Mouse (Mus musculus) limb, embryonic 14.5 days (tissue): ENCODE measurements around the gene Lsamp. TPM values are rescaled to one million over a fixed set of nuclear protein-coding genes. Genes with fewer than 3 reads are reported as not detected.

Experiments
- ATAC-seq: fragments of 200-750 bp; cut with Nextera tagmentation; 2 replicates; pipeline ENCODE4 v1.8.0; 2017; ENCODE audit warnings: low read depth, moderate number of reproducible peaks, moderate TSS enrichment; ENCODE audit not compliant: low FRiP score
- DNase-seq: peaks from one replicate; pipeline ENCODE4 v3.0.0-alpha.2; 2015; ENCODE audit warnings: low spot score
- H3K27ac ChIP-seq: fragments of 300-500 bp; sonication (generic); replicated peaks from 2 replicates; pipeline ENCODE4 v1.5.1; 2014; ENCODE audit warnings: low read depth, mild to moderate bottlenecking, low read length, moderate library complexity, mixed read lengths
- H3K27me3 ChIP-seq: fragments of 300-500 bp; sonication (generic); 2 replicates; pipeline ENCODE4 v1.6.1; 2014; ENCODE audit warnings: low read length, mixed read lengths; ENCODE audit not compliant: control insufficient read depth, insufficient read depth
- H3K36me3 ChIP-seq: fragments of 300-500 bp; sonication (generic); 2 replicates; pipeline ENCODE4 v1.6.1; 2014; ENCODE audit warnings: mild to moderate bottlenecking, low read length, moderate library complexity, mixed read lengths; ENCODE audit not compliant: control insufficient read depth, insufficient read depth
- H3K4me1 ChIP-seq: fragments of 300-500 bp; sonication (generic); 2 replicates; pipeline ENCODE4 v1.6.1; 2014; ENCODE audit warnings: antibody characterized with exemption, low read length, mixed read lengths; ENCODE audit not compliant: control insufficient read depth, insufficient read depth
- H3K4me2 ChIP-seq: fragments of 300-500 bp; sonication (generic); replicated peaks from 2 replicates; pipeline ENCODE4 v1.6.1; 2014; ENCODE audit warnings: low read depth, mild to moderate bottlenecking, low read length, moderate library complexity; ENCODE audit not compliant: severe bottlenecking
- H3K4me3 ChIP-seq: fragments of 300-500 bp; sonication (generic); replicated peaks from 2 replicates; pipeline ENCODE4 v1.5.1; 2014; ENCODE audit warnings: low read length
- H3K9ac ChIP-seq: fragments of 300-500 bp; sonication (generic); 2 replicates; pipeline ENCODE4 v1.6.1; 2014; ENCODE audit warnings: mild to moderate bottlenecking, low read depth, low read length, moderate library complexity; ENCODE audit not compliant: severe bottlenecking
- H3K9me3 ChIP-seq: fragments of 300-500 bp; sonication (generic); 2 replicates; pipeline ENCODE4 v1.6.1; 2016; ENCODE audit warnings: low read length; ENCODE audit not compliant: control insufficient read depth
- POLR2A ChIP-seq: fragments of 200-500 bp; IDR thresholded peaks from 2 replicates; pipeline ENCODE4 v1.8.0; 2012; ENCODE audit warnings: inconsistent platforms, mild to moderate bottlenecking, moderate library complexity, borderline replicate concordance; ENCODE audit not compliant: insufficient read depth, insufficient read length; ENCODE audit errors: extremely low read depth
- WGBS: fragments of 180-500 bp; shearing (Covaris S2); extraction: QIAGEN DNeasy Blood & Tissue Kit; methylation state at CpG from one replicate; pipeline ENCODE4 v1.1.7; 2014; 5-methylcytosine and 5-hydroxymethylcytosine counted together
- polyA plus RNA-seq, 2 experiments: library from polyadenylated mRNA; depleted of rRNA in 1 of 2; stranded (reverse) in 1 of 2; unstranded in 1 of 2; fragments of >200 nt; fragmentation: Nextera tagmentation in 1 of 2; extraction: Ambion mirVana in 1 of 2; gene quantifications; 2 replicates each; pipeline versions ENCODE4 v1.2.1 to v1.2.3; 2012 to 2014

Gene Lsamp
- polyA plus RNA-seq, 2 experiments: 5.3 to 11.8 TPM

- TF ChIP-seq POLR2A: no peak
- ATAC-seq (no peak), DNase-seq (no peak)
- no peaks in the 10 kb centered on the region for H3K4me1 ChIP-seq
- no peaks in the 10 kb centered on the region for H3K9me3 ChIP-seq
- no peak overlapping the region for H3K9ac ChIP-seq
- no peak overlapping the region for H3K4me3 ChIP-seq
- no peak overlapping the region for H3K27ac ChIP-seq
- whole genome bisulfite sequencing: 72% methylated on average over 4 of the region's 4 CpGs
- no peaks in the 10 kb centered on the region for H3K36me3 ChIP-seq
- H3K4me2 ChIP-seq: no peak overlapping the region
- no peaks in the 10 kb centered on the region for H3K27me3 ChIP-seq
Measured at GRCm38 (mm10) chr16:40187987-40188590, 203.9 kb downstream of the Lsamp start.

DNA sequence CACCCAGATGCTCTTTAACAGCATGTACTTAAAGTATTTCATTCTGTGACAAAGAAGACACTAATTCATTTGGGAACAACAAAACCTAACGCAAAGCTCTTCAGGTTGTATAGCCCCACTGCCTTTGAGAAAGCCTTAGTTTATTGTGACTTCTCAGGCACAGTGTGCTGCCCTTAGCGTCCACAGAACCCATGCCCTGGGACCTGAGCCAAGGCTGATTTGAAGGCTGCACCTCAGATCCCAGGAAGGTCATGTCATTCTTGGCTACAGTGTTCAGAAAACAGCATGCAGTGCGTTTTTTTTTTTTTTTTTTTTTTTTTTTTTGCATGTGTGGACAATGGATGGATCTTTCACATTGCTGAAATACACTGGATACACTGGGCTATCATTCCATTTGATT is 210.2 kb downstream of the Lsamp start:
- Histone ChIP-seq H3K27ac (no peak overlapping the region), H3K27me3 (no peaks in the 10 kb centered on the region), H3K9me3 (no peaks in the 10 kb centered on the region), H3K36me3 (no peaks in the 10 kb centered on the region), H3K4me2 (no peak overlapping the region), H3K9ac (no peak overlapping the region), H3K4me3 (no peak overlapping the region), H3K4me1 (no peaks in the 10 kb centered on the region)
- WGBS: 52% methylated on average over 3 of the region's 3 CpGs
- TF ChIP-seq POLR2A: no peak
- ATAC-seq (no peak), DNase-seq (no peak)

DNA sequence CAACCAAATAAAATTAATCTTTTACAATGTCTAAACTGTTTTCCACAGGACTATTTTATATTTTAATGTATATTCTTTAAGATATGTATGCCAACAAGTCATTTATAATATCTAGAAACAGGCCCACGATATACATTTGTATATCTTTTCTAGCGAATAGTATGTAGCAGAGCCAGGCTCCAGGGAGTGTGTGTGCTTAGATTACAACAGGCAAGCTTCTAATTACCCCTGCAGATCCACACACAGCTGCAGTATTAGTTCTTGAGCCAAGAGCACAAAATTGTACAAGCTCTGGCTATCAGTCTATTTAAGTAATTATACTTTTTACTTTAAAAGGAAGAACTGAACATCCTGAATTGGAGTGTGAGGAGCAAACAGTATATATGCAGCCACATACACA is 210.7 kb downstream of the Lsamp start:
- Histone ChIP-seq H3K4me3 (no peak overlapping the region), H3K4me1 (no peaks in the 10 kb centered on the region), H3K4me2 (no peak overlapping the region), H3K9ac (no peak overlapping the region), H3K36me3 (no peaks in the 10 kb centered on the region), H3K9me3 (no peaks in the 10 kb centered on the region), H3K27me3 (no peaks in the 10 kb centered on the region), H3K27ac (no peak overlapping the region)
- DNase-seq (no peak), ATAC-seq (no peak)
- no peak for TF ChIP-seq POLR2A
- 77% methylated on average over 2 of the region's 2 CpGs for WGBS

DNA sequence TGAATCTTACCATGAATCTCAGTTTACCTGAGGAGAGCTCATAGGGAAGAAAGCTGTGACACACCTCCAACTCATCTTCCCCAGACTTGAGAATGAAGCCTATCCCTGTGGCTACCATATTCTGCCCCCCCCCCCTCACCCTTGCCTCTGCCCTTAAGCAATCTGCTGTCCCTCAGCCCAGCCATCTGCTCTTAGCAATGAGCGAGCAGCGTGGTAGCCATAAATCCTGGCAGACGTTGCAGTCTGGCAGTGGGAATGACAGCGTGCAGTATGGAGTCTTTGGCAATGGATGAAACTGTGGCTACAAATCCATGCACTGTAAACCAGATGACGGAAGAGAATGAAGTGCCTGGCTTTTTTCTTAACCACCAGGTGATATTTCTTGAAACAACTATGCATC is 244.5 kb downstream of the Lsamp start:
- Histone ChIP-seq H3K4me3 (no peak overlapping the region), H3K9me3 (no peaks in the 10 kb centered on the region), H3K36me3 (no peaks in the 10 kb centered on the region), H3K27me3 (no peaks in the 10 kb centered on the region), H3K4me2 (no peak overlapping the region), H3K4me1 (no peaks in the 10 kb centered on the region), H3K9ac (no peak overlapping the region), H3K27ac (no peak overlapping the region)
- DNase-seq: no peak
- ATAC-seq: no peak
- 29% methylated on average over 5 of the region's 5 CpGs for WGBS
- TF ChIP-seq POLR2A: no peak

DNA sequence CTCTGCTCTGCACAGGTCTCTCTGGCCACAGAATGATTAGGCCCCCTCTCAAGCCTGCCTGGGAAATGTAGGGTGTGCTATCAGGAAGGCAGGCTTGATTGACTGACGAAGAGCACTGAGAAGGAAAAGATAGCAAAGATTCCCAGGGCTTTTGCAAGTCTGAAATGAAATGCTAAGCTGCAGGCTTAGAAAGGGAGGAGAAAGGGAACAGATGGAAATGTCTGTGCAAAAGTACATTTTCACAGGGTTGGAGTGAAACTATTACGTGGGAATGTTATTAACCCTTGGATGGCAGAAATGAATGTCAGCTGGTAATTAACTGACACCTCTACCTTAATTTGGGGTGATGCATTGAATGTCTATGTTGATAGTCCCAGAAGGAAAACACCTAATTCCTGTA is 248.9 kb downstream of the Lsamp start:
- TF ChIP-seq POLR2A: no peak
- Histone ChIP-seq H3K27ac (no peak overlapping the region), H3K9me3 (no peaks in the 10 kb centered on the region), H3K4me3 (no peak overlapping the region), H3K4me2 (no peak overlapping the region), H3K9ac (no peak overlapping the region), H3K36me3 (no peaks in the 10 kb centered on the region), H3K27me3 (no peaks in the 10 kb centered on the region), H3K4me1 (no peaks in the 10 kb centered on the region)
- 63% methylated on average over 2 of the region's 2 CpGs for WGBS
- no peak for DNase-seq
- ATAC-seq: no peak

- DNase-seq (no peak), ATAC-seq (no peak)
- Histone ChIP-seq H3K9me3 (no peaks in the 10 kb centered on the region), H3K27me3 (no peaks in the 10 kb centered on the region), H3K4me3 (no peak overlapping the region), H3K36me3 (no peaks in the 10 kb centered on the region), H3K4me2 (no peak overlapping the region), H3K27ac (no peak overlapping the region), H3K4me1 (no peaks in the 10 kb centered on the region), H3K9ac (no peak overlapping the region)
- WGBS: 38% methylated on average over 13 of the region's 13 CpGs
- TF ChIP-seq POLR2A: no peak
Measured at GRCm38 (mm10) chr16:40234151-40234895, 250.2 kb downstream of the Lsamp start.
